Mouse (Mus musculus): ENCODE results near the gene Ccdc38.

Ccdc38 gene

DNA sequence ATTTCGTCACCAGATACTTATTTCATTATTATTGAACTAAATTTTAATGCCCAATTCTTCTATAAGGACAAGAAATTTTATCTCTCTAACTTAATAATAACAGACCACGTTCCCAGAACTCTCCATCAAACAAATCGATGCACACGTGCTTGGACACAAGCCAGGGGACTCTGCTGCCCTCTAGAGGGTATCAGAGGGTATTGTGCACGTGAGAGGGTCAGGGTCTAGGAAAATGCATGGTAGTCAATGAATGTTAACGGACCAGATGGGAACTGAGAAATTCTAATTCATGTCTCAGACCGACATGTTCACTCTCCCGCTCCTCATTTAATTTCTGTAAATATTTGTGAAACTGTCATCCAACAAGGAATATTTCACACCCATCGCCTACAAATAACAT lies 67.6 kb downstream of the Ccdc38 start:
- DNase-seq (ENCODE audit: low read depth in 1 of 2, low spot score in 2 of 2): no peak

DNA sequence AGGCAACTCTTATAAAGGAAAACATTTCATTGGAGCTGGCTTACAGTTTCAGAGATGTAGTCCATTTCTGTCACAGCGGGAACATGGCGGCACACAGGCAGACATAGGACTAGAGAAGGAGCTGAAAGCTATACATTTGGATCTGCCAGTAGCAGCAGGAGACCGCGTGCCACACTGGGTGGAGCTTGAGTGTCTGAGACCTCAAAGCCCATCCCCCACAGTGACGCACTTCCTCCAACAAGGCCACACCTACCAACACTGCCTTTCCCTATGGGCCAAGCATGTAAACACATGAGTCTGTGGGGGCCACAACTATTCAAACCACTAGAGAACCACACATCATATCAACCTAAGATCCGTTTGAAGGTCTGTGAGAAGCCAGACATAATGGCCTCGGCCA lies 68.8 kb downstream of the Ccdc38 start:
- DNase-seq (ENCODE audit: low read depth in 1 of 2, low spot score in 2 of 2): no peak

DNA sequence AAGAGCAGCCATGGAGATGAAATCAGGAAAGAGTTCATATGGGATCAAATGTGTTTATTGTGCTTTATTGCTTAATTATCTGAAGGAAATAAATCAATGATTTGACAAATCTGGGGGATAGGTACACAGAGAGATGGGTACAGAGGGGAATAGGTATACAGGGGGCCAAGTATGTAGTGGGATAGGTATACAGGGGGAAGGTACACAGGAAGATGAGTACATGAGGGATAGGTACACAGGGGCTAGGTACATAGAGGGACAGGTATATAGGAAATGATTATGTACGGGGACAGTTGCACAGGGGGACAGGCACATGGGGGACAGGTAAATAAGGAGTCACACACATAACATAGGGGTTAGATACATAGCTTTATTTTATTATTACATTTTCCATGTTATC lies 70.5 kb downstream of the Ccdc38 start:
- no peak for DNase-seq (ENCODE audit: low read depth in 1 of 2, low spot score in 2 of 2)

DNA sequence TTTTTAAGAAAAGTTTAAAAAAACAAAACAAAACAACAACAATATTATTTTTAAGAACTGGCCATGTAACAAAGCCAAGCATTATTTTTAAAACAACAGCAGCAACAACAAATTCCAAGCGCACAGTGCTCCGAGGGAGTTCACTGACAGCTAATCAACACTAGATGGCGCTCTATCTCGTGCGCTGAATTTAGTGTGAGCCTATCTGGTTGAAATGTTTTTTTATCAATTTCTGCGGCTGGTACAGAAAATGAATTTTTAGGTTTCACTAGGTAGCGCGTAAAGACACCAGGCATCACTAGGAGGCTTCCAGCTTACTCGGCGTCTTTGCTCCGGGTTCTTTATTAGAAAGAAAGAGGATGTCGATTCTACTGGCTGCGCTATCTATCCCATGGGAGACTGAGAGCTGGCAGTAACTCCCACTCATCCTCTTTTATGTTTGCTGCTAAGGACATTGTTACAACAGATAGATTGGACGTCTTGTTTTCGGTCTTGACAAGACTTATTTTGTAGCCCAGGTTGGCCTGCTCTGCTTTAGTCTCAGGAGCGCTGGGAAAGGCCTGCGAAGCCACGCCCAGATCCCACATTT lies 71.1 kb downstream of the Ccdc38 start:
- no peak for DNase-seq (ENCODE audit: low read depth in 1 of 2, low spot score in 2 of 2)

- DNase-seq (ENCODE audit: low read depth in 1 of 2, low spot score in 2 of 2): no peak
These were observed 74.4 kb downstream of the Ccdc38 start for GRCm38 (mm10) chr10:93614850-93615249.

DNA sequence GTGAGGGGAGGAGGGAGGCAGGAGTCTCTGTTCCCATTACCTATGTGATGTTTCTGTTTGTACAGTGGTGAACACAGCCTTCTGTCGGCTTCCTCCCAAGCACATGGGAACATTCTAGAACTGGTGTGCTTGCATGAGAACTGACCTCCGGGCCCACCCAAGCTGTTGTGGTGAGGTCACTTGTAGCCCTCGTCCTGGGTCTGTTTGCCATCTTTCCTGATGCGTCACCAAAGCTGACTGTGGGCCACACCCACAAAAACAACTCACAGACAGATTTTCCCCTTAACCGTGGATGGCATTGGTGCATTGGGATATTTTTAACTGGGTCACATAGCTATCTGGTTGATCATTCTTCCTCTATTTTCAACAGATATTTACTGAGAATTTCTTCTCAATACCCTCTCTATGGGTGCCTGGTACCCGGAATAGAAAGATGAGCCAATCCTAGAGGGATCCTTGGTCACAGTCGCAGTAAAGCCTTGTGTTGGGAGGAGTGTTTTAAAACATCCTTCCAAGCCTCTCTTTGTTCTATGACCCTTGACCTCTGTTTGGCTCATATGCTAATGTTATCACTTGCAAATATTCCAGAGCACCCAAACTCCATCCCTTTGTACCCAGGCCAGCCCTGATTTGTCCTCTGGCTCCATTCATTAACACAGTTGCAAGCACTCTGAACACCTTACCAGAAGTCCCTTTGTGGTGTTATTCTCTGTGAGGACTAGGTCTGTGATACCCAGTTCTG lies 80.2 kb downstream of the Ccdc38 start:
- DNase-seq (ENCODE audit: low read depth in 1 of 2, low spot score in 2 of 2): no peak

DNA sequence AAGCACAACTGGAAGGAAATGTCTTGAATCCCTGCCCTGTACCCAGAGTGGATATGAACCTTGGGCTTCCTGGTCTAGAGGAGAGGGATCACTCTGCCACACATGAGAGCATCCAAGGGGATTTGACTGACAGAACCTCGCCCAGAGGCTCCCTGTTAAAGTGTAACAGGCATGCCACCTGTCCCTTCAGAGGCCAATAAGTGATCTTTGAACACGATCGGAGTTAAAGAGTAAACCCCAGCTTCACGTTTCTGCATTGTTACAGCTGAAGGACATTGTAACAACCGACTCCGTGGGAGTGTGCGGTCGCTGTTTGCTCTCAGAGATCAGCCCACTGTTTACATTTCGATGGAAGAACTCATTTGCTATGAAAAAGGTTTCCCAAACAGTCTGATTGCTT lies 83.3 kb downstream of the Ccdc38 start:
- no peak for DNase-seq (ENCODE audit: low read depth in 1 of 2, low spot score in 2 of 2)

DNA sequence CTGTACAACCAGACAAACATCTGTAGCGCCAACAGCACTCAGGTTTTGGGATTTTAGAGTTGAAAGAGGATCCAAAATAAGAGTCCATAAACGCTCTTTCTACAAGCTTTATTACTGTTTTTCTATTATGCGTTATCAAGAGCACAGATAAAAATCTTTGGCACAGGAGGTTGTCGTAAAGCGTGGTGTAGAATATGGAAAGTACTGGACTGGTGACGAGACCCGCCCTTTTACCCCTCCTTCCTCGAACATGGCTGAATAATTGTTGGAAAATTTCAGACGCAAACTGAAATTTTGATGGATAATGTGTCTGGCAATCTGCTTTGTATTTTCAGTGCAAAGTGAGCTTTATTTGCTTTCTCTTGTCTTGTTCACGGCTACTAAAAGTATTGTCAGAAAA lies 83.7 kb downstream of the Ccdc38 start:
- no peak for DNase-seq (ENCODE audit: low read depth in 1 of 2, low spot score in 2 of 2)

DNA sequence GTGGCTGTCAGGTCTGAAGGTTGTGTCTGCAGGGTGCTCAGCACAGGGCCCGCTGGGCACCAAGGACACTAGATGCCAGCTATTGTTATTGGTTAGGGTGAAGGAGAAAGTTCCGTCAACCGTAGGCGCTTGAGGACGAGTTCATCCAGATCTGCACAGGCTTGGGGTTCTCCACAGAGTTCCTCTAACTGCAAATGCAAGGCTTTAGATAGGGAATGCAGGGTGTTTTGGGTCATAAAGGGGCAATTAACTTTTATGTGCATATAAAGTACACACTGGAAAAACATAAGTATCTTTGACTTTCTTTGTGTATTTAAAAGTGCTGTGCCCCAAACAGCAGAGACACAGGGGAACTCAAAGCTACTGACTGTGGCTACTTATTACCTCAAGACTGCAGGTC lies 89.9 kb downstream of the Ccdc38 start:
- no peak for DNase-seq (ENCODE audit: low read depth in 1 of 2, low spot score in 2 of 2)

GRCm38 (mm10) chr10:93632086-93632485 lies 91.7 kb downstream of the Ccdc38 start:
- no peak for DNase-seq (ENCODE audit: low read depth in 1 of 2, low spot score in 2 of 2)

- DNase-seq (ENCODE audit: low read depth in 1 of 2, low spot score in 2 of 2): no peak
These were observed 93.1 kb downstream of the Ccdc38 start for GRCm38 (mm10) chr10:93633563-93633962.

All from monocyte, adult 2 months (primary cell).